Comparison of ENCODE assay signal across 8 mouse cellular contexts in the genomic region with DNA sequence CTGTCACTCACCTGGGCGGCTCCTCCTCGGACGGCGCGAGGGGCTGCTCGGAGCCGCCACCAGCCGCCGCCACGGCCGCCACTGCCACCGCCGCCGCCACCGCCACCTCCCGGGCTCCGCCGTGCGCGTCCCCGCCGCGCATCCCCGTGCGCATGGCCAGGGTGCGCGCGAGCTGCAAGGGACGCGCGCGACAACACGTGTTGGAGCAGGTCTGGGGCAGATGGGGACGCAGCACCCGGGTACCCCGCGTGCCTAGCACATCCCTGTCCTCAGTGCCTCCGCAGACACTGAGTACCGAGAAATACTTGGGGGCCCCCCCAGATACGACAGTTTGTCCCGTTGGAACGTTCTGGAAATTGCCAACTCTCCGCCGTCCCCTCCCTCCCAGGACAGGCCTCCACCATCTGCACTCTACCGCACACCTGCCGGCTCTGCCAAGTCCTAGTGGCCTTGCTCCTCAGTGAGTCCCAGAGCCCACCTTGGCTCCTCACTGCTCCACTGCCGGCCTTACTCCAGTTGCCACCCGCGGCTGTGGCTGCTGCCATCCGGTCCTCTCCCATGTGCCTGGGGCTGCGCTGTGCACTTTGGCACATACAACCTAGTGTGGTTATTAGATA. TPM values are rescaled to one million over a fixed set of nuclear protein-coding genes. Genes with fewer than 3 reads are reported as not detected.
DNase-seq lines count a peak whose midpoint lies in the region; ATAC-seq and TF ChIP-seq lines count a peak whose summit lies in the region.

TSS of gene Lingo3 (minus strand) at position 109 of the 617 bp plus-strand sequence.

- peak within 1 kb of the TSS; percentile 53 for H3K4me3 ChIP-seq in embryonic facial prominence, embryonic 14.5 days (ENCODE audit: low read depth, low read length)
- H3K4me3 ChIP-seq in hindbrain, postnatal 0 days (ENCODE audit: low read length): peak within 1 kb of the TSS; percentile 57
- H3K4me3 ChIP-seq in liver, embryonic 15.5 days (replicated peaks): peak within 1 kb of the TSS; percentile 32
- peak within 1 kb of the TSS; percentile 39 for H3K4me3 ChIP-seq in small intestine, adult 2 months (ENCODE audit: low read depth, low read length)

- DNase-seq in heart, adult 18-20 months: no peak
- no peak for DNase-seq in heart, postnatal 10 days
- DNase-seq in adrenal gland, adult 2 months: peak; percentile 63
- peak; percentile 30 for DNase-seq in embryonic facial prominence, embryonic 14.5 days (ENCODE audit: low spot score)
- peak; percentile 83 for DNase-seq in hindbrain, postnatal 0 days (ENCODE audit: low spot score)
- no peak for DNase-seq in urinary bladder, adult 18-20 months (ENCODE audit: low spot score in 2 of 2)

- TF ChIP-seq POLR2A in small intestine, adult 2 months (IDR thresholded peaks at IDR 0.05; ENCODE audit: low read depth, low read length): no peak

- peak within 1 kb of the TSS; percentile 96 for H3K4me2 ChIP-seq in embryonic facial prominence, embryonic 14.5 days (ENCODE audit: low read depth, low read length)
- H3K4me2 ChIP-seq in hindbrain, postnatal 0 days (ENCODE audit: low read depth, low read length): peak within 1 kb of the TSS; percentile 78
- H3K4me2 ChIP-seq in liver, embryonic 15.5 days: peak within 1 kb of the TSS; percentile 46

- 0 out of 2 replicates have a peak, but pooled peaks have one; percentile 33 for ATAC-seq in embryonic facial prominence, embryonic 14.5 days (ENCODE audit: low read depth)
- peak; percentile 69 for ATAC-seq in hindbrain, postnatal 0 days
- ATAC-seq in liver, embryonic 15.5 days (ENCODE audit: insufficient read depth): no peak

- peak within 1 kb of the TSS; percentile 68 for H3K9ac ChIP-seq in embryonic facial prominence, embryonic 14.5 days (ENCODE audit: low read depth, low read length)
- H3K9ac ChIP-seq in hindbrain, postnatal 0 days (replicated peaks; ENCODE audit: low read length): peak within 1 kb of the TSS; percentile 75
- no peak within 1 kb of the TSS for H3K9ac ChIP-seq in liver, embryonic 15.5 days

- intact Hi-C loops in heart, postnatal 10 days (cut with DNase I): no loop called here

- TF ChIP-seq CTCF in hindbrain, postnatal 0 days (IDR thresholded peaks at IDR 0.05; ENCODE audit: low read depth): no peak
- TF ChIP-seq CTCF in small intestine, adult 2 months (IDR thresholded peaks at IDR 0.05; ENCODE audit: extremely low read depth, insufficient read length, insufficient replicate concordance, low read depth, low read length): no peak

- no peak within 1 kb of the TSS for H3K27ac ChIP-seq in embryonic facial prominence, embryonic 14.5 days (replicated peaks; ENCODE audit: low read depth, low read length)
- peak within 1 kb of the TSS; percentile 45; the same call in 1 of the 2 replicates for H3K27ac ChIP-seq in hindbrain, postnatal 0 days
- H3K27ac ChIP-seq in liver, embryonic 15.5 days (replicated peaks): no peak within 1 kb of the TSS
- H3K27ac ChIP-seq in small intestine, adult 2 months (ENCODE audit: insufficient read depth, low read depth, low read length): no peak within 1 kb of the TSS

- H3K9me3 ChIP-seq in embryonic facial prominence, embryonic 14.5 days (ENCODE audit: control insufficient read depth, low read length): no peaks in the 10 kb centered on the region
- no peaks in the 10 kb centered on the region for H3K9me3 ChIP-seq in hindbrain, postnatal 0 days (ENCODE audit: low read length)
- no peaks in the 10 kb centered on the region for H3K9me3 ChIP-seq in liver, embryonic 15.5 days (replicated peaks)

- no peaks in the 10 kb centered on the region for H3K36me3 ChIP-seq in embryonic facial prominence, embryonic 14.5 days (ENCODE audit: control insufficient read depth, insufficient read depth, low read length)
- H3K36me3 ChIP-seq in hindbrain, postnatal 0 days (ENCODE audit: insufficient read depth, low read length): no peaks in the 10 kb centered on the region
- H3K36me3 ChIP-seq in liver, embryonic 15.5 days (replicated peaks): no peaks in the 10 kb centered on the region
- no peaks in the 10 kb centered on the region for H3K36me3 ChIP-seq in small intestine, adult 2 months (ENCODE audit: control insufficient read depth, insufficient read depth, low read length)

- H3K4me1 ChIP-seq in embryonic facial prominence, embryonic 14.5 days (ENCODE audit: control insufficient read depth, insufficient read depth, low read length): no peaks in the 10 kb centered on the region
- no peaks in the 10 kb centered on the region; the same call in 1 of the 2 replicates for H3K4me1 ChIP-seq in hindbrain, postnatal 0 days (ENCODE audit: insufficient read depth, low read length)
- H3K4me1 ChIP-seq in liver, embryonic 15.5 days (replicated peaks): peaks cover 16% of the 10 kb centered on the region
- H3K4me1 ChIP-seq in small intestine, adult 2 months (ENCODE audit: control insufficient read depth, insufficient read depth, insufficient read length, low read length): peaks cover 4% of the 10 kb centered on the region

- H3K27me3 ChIP-seq in embryonic facial prominence, embryonic 14.5 days (replicated peaks; ENCODE audit: control insufficient read depth, insufficient read depth, low read length): peaks cover 37% of the 10 kb centered on the region
- H3K27me3 ChIP-seq in hindbrain, postnatal 0 days (ENCODE audit: insufficient read depth, low read length): no peaks in the 10 kb centered on the region
- peaks cover 83% of the 10 kb centered on the region for H3K27me3 ChIP-seq in liver, embryonic 15.5 days
- peaks cover 21% of the 10 kb centered on the region for H3K27me3 ChIP-seq in small intestine, adult 2 months (ENCODE audit: control insufficient read depth, insufficient read depth, low read length)

- WGBS in embryonic facial prominence, embryonic 14.5 days: 5% methylated on average over 24 of the region's 51 CpGs
- 3% methylated on average over 47 of the region's 51 CpGs for whole genome bisulfite sequencing in hindbrain, postnatal 0 days
- 6% methylated on average over 51 of the region's 51 CpGs for WGBS in liver, embryonic 15.5 days (ENCODE audit: insufficient replicate concordance)
- 3% methylated on average over 47 of the region's 51 CpGs for WGBS in small intestine, adult 2 months

RNA-seq across cellular contexts. Expression of gene Lingo3, which starts in this region (rescaled TPM):
- 10 to 100 TPM; 13.5 to 16.6 TPM for total RNA-seq in heart, adult 18-20 months (2021)
- total RNA-seq in heart, postnatal 10 days (2021): 1 to 10 TPM; 3.8 to 6.5 TPM
- total RNA-seq in adrenal gland, adult 2 months (2021): 10 to 100 TPM in 1 of 2 experiments, 1 to 10 TPM in 1; 8.5 to 16.7 TPM
- 13.8 and 18.7 TPM in 2 replicates for polyA plus RNA-seq in adrenal gland, adult 2 months (2012; rRNA removed)
- 1.2 and 1.3 TPM in 2 replicates for polyA plus RNA-seq in embryonic facial prominence, embryonic 14.5 days (2014; fragmentation: Nextera tagmentation; extraction: Ambion mirVana)
- 66.9 and 70.3 TPM in 2 replicates for total RNA-seq in hindbrain, postnatal 0 days (2014; rRNA removed)
- polyA plus RNA-seq in hindbrain, postnatal 0 days (2015; fragmentation: Nextera tagmentation; extraction: Ambion mirVana): 26.6 and 28.0 TPM in 2 replicates
- not detected in 2 replicates for polyA plus RNA-seq in liver, embryonic 15.5 days (2015; fragmentation: Nextera tagmentation; extraction: Ambion mirVana)
- polyA plus RNA-seq in small intestine, adult 2 months (2012; rRNA removed): 0.06 and 0.08 TPM in 2 replicates

Comparison
In these comparisons a context has a peak if more than half of its experiments do, and no peak if none do; other contexts are left out.
1. DNase-seq: peak in adrenal gland, adult 2 months (single experiment), embryonic facial prominence, embryonic 14.5 days (single experiment) and hindbrain, postnatal 0 days (single experiment); none in heart, adult 18-20 months (0 of 2), heart, postnatal 10 days (0 of 2) and urinary bladder, adult 18-20 months (0 of 2).
2. H3K4me2 ChIP-seq: peak in every context shown above with its lines; median percentile 96 in embryonic facial prominence, embryonic 14.5 days; 78 in hindbrain, postnatal 0 days; 46 in liver, embryonic 15.5 days.
3. Peak in every context shown above with its lines, with median percentiles within 50 percentile points of each other: H3K4me3 ChIP-seq.